In the genomic region with DNA sequence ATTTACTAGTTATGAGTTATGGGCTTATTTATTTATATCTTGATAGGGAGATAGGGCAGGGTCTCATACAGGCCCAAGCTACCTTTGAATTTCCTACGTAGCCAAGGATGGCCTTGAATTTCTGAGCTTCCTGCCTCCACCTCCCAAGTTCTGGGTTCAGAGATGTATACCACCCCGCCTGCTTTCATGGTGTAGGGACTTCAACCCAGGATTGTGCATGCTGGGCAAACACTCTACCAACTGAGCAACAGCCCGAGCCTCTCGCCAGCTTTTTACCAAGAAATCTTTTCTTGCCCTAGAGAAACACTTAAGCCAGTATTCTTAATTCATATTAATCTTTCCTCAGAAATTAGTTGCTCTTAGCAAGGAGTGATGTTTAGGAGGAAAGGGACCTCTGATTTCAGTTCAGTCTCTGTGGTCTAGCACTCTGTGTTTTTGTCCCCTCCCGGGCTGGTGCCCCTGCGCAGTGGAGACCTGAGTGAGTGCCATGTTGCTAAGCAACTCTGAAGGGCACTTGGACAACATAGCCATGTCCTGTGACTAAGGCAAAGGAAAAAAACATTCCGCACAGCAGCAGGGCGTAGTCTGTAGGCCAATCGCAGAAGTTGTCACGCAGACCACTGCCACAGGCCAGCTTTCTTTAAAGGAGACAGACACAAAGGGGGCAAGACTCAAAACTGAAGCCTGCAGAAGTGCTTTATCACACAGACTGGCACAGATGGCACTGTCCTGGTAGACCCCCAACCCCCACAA, we compare ENCODE assay signal across 9 mouse cellular contexts.
DNase-seq lines count a peak whose midpoint lies in the region; ATAC-seq lines count a peak whose summit lies in the region.
"Had no signal": no experiment of that assay in that cellular context is flagged by ENCODE, and none has a peak within 500 bp of the region (broad histone marks: within the 10 kb centered on the region; RNA-seq: fewer than 3 reads in every experiment).

No protein-coding gene starts in this region.

- no peaks in the 10 kb centered on the region for H3K36me3 ChIP-seq in hindbrain, embryonic 13.5 days
- H3K36me3 ChIP-seq in neural tube, embryonic 14.5 days (ENCODE audit: control insufficient read depth, insufficient read depth, low read length) = no peaks in the 10 kb centered on the region

- H3K4me1 ChIP-seq in hindbrain, embryonic 13.5 days (replicated peaks) = peaks cover 8% of the 10 kb centered on the region
- H3K4me1 ChIP-seq in neural tube, embryonic 14.5 days (ENCODE audit: control insufficient read depth, insufficient read depth, low read length) = no peaks in the 10 kb centered on the region
- H3K4me1 ChIP-seq: megakaryocyte, embryonic 14.5 days had no signal

- no peak overlapping the region for H3K4me2 ChIP-seq in hindbrain, embryonic 13.5 days
- no peak overlapping the region for H3K4me2 ChIP-seq in neural tube, embryonic 14.5 days (ENCODE audit: low read depth, low read length)

- WGBS in hindbrain, embryonic 13.5 days = 52% methylated on average over 10 of the region's 10 CpGs
- 60% methylated on average over 10 of the region's 10 CpGs for WGBS in neural tube, embryonic 14.5 days

- peak overlapping the region; percentile 45 for H3K27ac ChIP-seq in hindbrain, embryonic 13.5 days
- H3K27ac ChIP-seq in neural tube, embryonic 14.5 days (ENCODE audit: low read depth, low read length) = 0 out of 2 replicates have a peak overlapping the region, but pooled peaks have one; percentile 48

- intact Hi-C loops in left cerebral cortex, postnatal 25 days (cut with DNase I) = no loop called here

- no peak overlapping the region for H3K9ac ChIP-seq in hindbrain, embryonic 13.5 days
- no peak overlapping the region for H3K9ac ChIP-seq in neural tube, embryonic 14.5 days (replicated peaks; ENCODE audit: low read depth, low read length)

- H3K27me3 ChIP-seq in hindbrain, embryonic 13.5 days = no peaks in the 10 kb centered on the region
- H3K27me3 ChIP-seq in neural tube, embryonic 14.5 days (ENCODE audit: control insufficient read depth, insufficient read depth, low read length) = no peaks in the 10 kb centered on the region
- H3K27me3 ChIP-seq: megakaryocyte, embryonic 14.5 days had no signal

- H3K4me3 ChIP-seq in hindbrain, embryonic 13.5 days = no peak overlapping the region
- H3K4me3 ChIP-seq in neural tube, embryonic 14.5 days (ENCODE audit: low read depth, low read length) = no peak overlapping the region
- H3K4me3 ChIP-seq: megakaryocyte, embryonic 14.5 days had no signal

- ATAC-seq in hindbrain, embryonic 13.5 days (ENCODE audit: low FRiP score) = peak; percentile 93
- ATAC-seq in neural tube, embryonic 14.5 days (ENCODE audit: low read depth) = peak; percentile 97

- peak; percentile 20 for DNase-seq in ZHBTc4 (ENCODE audit: low read depth, low spot score)
- peak; percentile 59 for DNase-seq in brain, embryonic 18.5 days (ENCODE audit: low read depth, low spot score)
- peak; percentile 20 to 40 for DNase-seq in frontal cortex, postnatal 14 days (ENCODE audit: low spot score in 2 of 2)
- peak; percentile 38 to 46 for DNase-seq in left cerebral cortex, postnatal 25 days (ENCODE audit: low spot score in 2 of 2)
- no peak for DNase-seq in thymus, postnatal 36 days
- DNase-seq in thymus, postnatal 14 days = no peak

- H3K9me3 ChIP-seq in hindbrain, embryonic 13.5 days = no peaks in the 10 kb centered on the region
- H3K9me3 ChIP-seq in neural tube, embryonic 14.5 days (ENCODE audit: control insufficient read depth, low read length) = no peaks in the 10 kb centered on the region

Comparison
In these comparisons a context has a peak if more than half of its experiments do, and no peak if none do; other contexts are left out.
1. DNase-seq: peak in ZHBTc4 (single experiment), brain, embryonic 18.5 days (single experiment), frontal cortex, postnatal 14 days (2 of 2) and left cerebral cortex, postnatal 25 days (2 of 2); none in thymus, postnatal 36 days (0 of 2) and thymus, postnatal 14 days (single experiment).